Mouse (Mus musculus) cerebellum, adult 8-10 months (tissue): ENCODE data around the gene Ccdc151.

Experiments
- DNase-seq: peaks from one replicate; pipeline ENCODE4 v3.0.0; 2022

Ccdc151 gene

GRCm38 (mm10) chr9:21955225-21955569, 47.2 kb downstream of the Ccdc151 start:
- no peak for DNase-seq

- DNase-seq: no peak
Observed at GRCm38 (mm10) chr9:21954635-21955034, 47.8 kb downstream of the Ccdc151 start.

DNA sequence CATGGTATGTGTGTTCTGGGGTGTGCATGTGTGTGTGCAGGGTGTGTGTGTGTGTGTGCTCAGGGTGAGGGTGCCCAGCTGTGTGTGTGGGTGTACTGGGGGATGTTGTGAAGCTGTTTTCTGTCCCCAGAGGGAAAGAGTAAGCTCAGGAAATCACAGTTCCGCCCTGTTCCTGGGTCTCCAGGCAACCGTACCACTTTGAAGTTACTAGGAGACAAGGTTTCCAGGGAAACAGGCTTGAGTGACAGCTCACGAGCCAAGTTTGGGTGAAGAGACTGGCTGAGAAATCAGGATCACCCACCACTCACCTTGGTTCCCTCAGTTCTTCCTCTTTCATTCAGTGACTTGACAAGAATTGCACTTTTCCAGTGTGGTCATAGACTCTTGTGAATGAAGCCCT, 48.8 kb downstream of the Ccdc151 start:
- DNase-seq: no peak

DNA sequence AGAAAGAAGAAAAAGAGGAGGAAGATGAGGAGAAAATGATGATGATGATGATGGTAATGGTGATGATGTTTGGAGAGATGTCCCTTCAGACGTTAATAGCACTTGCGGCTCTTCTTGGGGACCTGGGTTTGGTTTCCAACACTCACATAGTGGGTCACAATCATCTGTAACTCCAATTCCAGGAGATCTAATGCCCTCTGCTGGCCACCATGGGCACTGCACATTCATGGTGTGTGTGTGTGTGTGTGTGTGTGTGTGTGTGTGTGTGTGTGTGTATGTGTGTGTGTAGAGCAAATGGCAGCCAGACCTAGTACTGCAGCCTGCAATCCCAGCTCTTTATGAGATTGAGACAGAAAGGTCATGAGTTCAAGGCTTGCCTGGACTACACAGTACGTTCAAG, 50.5 kb downstream of the Ccdc151 start:
- DNase-seq: no peak

- DNase-seq: no peak
Observed at GRCm38 (mm10) chr9:21950322-21950721, 52.1 kb downstream of the Ccdc151 start.

DNA sequence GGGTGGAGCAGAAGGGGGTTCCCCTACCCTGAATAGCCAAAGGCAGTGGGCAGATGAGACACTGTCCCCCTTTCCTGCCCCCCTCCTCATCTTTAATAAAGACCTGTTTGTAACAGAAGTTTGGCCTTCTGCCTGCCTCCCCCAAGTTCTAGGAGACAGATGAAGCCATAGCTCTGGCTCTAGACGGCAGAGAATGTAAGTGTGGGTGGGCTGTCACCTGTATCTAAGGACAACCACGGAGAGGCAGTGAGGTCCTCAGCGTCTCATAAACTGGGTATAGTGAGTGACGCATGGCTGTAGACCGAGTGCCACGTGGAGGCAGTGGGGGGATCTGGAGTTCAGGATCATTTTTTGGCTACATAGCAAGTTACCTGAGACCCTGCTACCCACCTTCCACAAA, 53.6 kb downstream of the Ccdc151 start:
- DNase-seq: no peak

DNA sequence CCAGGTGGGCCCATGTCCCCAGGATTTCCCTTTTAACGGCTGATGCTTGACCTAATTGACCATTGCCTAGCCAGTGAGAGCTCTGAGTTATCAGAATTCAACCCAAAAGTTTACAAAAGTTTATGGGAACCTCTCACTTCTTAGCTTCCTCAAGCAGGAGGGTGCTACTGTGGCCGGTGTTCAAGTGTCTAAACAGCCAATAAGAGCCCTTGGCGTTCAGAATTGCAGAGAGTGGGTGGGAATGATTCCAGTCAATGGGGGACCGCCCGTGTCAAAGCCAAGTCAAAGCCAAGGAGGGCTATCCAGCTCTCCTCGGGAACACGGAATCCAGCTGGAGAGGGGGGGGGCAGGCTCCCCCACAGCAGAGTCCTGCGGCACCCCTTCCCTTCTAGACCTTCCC, 54.3 kb downstream of the Ccdc151 start:
- no peak for DNase-seq

DNA sequence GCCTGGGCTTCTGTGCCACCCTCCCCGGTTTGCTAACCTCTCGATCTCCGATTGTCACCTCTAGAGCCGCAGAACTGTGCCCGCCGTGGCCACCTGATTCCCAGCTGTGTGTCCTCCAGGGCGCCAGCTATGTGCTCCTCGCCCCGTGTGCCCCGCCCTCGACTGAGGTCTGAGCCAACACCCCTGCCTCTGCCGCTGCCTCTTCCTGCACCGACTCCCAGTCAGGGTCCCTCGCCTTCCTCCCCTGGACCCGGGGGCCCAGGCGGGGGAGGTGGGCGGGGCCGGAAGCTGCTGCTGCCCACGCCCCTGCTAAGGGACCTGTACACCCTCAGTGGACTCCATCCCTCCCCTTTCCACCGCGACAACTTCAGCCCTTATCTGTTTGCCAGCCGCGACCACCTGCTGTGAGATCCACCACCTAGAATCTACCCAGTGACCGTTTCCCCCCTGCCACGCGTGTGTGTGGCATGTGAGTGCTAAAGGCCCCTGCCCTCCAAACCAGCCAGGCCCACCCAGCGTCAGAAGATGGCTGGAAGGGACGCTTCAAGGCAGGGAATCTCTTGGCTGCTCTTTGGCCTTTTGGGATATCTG, 54.8 kb downstream of the Ccdc151 start:
- no peak for DNase-seq

- DNase-seq: no peak
Observed at GRCm38 (mm10) chr9:21944267-21944666, 58.2 kb downstream of the Ccdc151 start.

- DNase-seq: no peak
Observed at GRCm38 (mm10) chr9:21943638-21944037, 58.8 kb downstream of the Ccdc151 start.

DNA sequence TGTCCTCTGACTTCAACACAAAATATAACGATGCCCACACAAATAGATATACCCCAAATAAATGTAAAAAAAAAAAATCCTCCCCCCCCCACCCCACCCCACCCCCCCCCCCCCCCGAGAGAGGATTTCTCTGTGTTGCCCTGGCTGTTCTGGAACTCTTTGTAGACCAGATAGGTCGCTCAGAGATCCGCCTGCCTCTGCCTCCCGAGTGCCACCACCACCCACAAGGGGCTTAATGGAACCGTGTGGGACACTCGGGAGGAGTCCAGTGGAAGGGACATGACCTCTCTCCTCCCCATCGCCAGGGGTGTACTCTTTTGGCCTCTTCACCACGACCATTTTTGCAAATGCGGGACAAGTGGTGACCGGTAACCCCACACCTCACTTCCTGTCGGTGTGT, 59.4 kb downstream of the Ccdc151 start:
- DNase-seq: no peak
